Mouse (Mus musculus): Measurements from ENCODE around the gene Ano5. TPM values are rescaled to one million over a fixed set of nuclear protein-coding genes. Genes with fewer than 3 reads are reported as not detected.

The Ano5 gene
- total and polyA plus RNA-seq, 3 experiments, result 0.11 TPM; not detected in 2

DNA sequence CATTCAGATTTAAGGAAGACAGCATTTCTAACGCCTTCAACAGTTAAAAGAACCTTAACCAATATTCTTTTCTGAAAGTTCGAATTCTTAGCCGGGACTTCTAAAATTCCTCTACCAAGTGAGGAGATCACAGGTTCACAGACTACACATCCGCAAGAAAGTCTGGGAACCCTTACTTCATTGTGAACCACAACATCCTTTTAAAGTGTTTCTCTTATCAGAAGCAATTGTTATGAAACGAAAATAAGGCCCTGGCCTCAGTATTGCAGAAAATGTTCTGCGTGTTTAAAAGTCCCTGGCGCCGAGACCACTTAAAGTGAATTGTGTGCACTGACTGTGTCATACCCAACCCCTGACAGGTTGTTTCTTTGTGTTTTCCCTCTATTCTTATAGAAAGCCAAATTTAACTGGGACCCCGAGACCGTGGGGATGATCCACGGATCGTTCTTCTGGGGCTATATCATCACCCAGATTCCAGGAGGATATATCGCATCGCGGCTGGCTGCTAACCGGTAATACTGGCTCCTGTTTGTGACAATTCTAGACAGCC, 115.7 kb downstream of the Ano5 start:
- no peak for DNase-seq (ENCODE audit: low spot score)
- H3K36me3 ChIP-seq (replicated peaks), result no peaks in the 10 kb centered on the region
- TF ChIP-seq TAL1 (conservative IDR thresholded peaks at IDR 0.05; ENCODE audit: low read depth, low read length), result no peak
- TF ChIP-seq GATA1 (IDR thresholded peaks at IDR 0.05; ENCODE audit: borderline replicate concordance, low read length), result no peak
- TF ChIP-seq POLR2AphosphoS5 (IDR thresholded peaks at IDR 0.05; ENCODE audit: insufficient replicate concordance, low read depth, low read length), result no peak
- no peak for TF ChIP-seq CTCF (IDR thresholded peaks at IDR 0.05; ENCODE audit: low read depth, low read length)
- no peak for TF ChIP-seq GATA2 (IDR thresholded peaks at IDR 0.05; ENCODE audit: borderline replicate concordance, low read depth, low read length)
- H3K9me3 ChIP-seq (replicated peaks), result peaks cover 12% of the 10 kb centered on the region
- ATAC-seq (ENCODE audit: extremely low read depth, insufficient number of reproducible peaks, low FRiP score, poor library complexity, severe bottlenecking), result no peak
- H3K27me3 ChIP-seq (ENCODE audit: insufficient read depth, low read length), result peaks cover 8% of the 10 kb centered on the region; the same call in 1 of the 2 replicates
- no peak overlapping the region for H3K4me3 ChIP-seq (ENCODE audit: low read depth, low read length)
- no peaks in the 10 kb centered on the region for H3K4me1 ChIP-seq (ENCODE audit: insufficient read depth, low read depth, low read length)

DNA sequence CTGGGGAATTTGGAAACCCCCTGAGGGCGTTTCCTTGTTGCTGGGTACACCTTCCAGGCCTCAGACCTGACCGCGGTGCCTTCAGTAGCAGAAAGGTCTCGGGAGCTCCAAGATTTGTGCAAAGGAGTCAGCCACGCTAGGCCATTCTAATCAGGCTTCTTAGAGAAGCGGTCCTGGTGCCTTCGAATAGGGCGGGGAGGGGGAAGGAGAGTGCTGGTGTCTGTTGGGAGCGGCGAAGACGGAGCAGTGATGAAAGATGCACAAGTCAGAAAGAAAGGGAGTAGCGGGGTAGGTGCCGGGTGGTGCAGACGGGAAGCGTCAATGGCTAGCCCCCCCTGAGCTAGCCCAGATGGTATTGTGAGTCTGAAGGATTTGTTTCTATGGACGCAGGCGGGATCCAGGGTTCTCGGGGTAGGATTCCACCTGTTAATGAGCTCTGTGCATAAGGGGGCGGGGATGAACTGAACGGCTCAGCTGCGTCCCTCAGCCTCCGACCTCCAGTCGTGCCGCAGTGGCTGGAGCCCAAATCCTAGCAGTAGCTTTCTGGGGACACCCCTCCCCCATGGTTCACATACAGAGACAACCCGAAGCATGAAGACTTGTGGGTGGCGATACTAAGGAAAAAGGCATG, 116.3 kb downstream of the Ano5 start:
- DNase-seq (ENCODE audit: low spot score) (no peak), ATAC-seq (ENCODE audit: extremely low read depth, insufficient number of reproducible peaks, low FRiP score, poor library complexity, severe bottlenecking) (no peak)
- Histone ChIP-seq H3K36me3 (replicated peaks) (no peaks in the 10 kb centered on the region), H3K4me3 (ENCODE audit: low read depth, low read length) (no peak overlapping the region), H3K4me1 (ENCODE audit: insufficient read depth, low read depth, low read length) (no peaks in the 10 kb centered on the region), H3K9me3 (replicated peaks) (peaks cover 7% of the 10 kb centered on the region), H3K27me3 (ENCODE audit: insufficient read depth, low read length) (peaks cover 8% of the 10 kb centered on the region; the same call in 1 of the 2 replicates)
- no peak for TF ChIP-seq POLR2AphosphoS5 (IDR thresholded peaks at IDR 0.05; ENCODE audit: insufficient replicate concordance, low read depth, low read length)
- TF ChIP-seq GATA1 (IDR thresholded peaks at IDR 0.05; ENCODE audit: borderline replicate concordance, low read length), result no peak
- no peak for TF ChIP-seq GATA2 (IDR thresholded peaks at IDR 0.05; ENCODE audit: borderline replicate concordance, low read depth, low read length)
- no peak for TF ChIP-seq TAL1 (conservative IDR thresholded peaks at IDR 0.05; ENCODE audit: low read depth, low read length)
- no peak for TF ChIP-seq CTCF (IDR thresholded peaks at IDR 0.05; ENCODE audit: low read depth, low read length)

DNA sequence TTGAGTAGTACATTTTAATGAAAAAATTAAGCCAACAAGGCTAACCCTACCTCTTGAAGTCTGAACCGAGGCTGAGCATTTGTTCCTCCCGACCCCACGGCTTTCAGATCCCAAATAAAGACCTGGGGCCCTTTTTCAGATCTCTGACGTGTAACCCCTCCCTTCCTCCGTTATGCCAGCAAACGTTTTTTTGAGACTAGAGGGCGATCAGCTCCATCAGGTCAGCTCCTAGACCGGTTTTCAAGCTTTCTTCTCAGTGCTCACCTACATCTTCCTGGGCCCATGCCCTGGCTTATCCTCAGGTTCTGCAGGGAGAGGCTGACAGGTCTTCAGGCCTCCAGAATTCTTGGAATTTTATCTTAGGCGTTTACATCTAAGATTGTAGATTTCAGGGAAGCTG, 116.8 kb downstream of the Ano5 start:
- Histone ChIP-seq H3K27me3 (ENCODE audit: insufficient read depth, low read length) (peaks cover 8% of the 10 kb centered on the region; the same call in 1 of the 2 replicates), H3K9me3 (replicated peaks) (peaks cover 5% of the 10 kb centered on the region), H3K36me3 (replicated peaks) (no peaks in the 10 kb centered on the region), H3K4me3 (ENCODE audit: low read depth, low read length) (no peak overlapping the region), H3K4me1 (ENCODE audit: insufficient read depth, low read depth, low read length) (no peaks in the 10 kb centered on the region)
- ATAC-seq (ENCODE audit: extremely low read depth, insufficient number of reproducible peaks, low FRiP score, poor library complexity, severe bottlenecking) (no peak), DNase-seq (ENCODE audit: low spot score) (no peak)
- TF ChIP-seq GATA2 (IDR thresholded peaks at IDR 0.05; ENCODE audit: borderline replicate concordance, low read depth, low read length), result no peak
- TF ChIP-seq TAL1 (conservative IDR thresholded peaks at IDR 0.05; ENCODE audit: low read depth, low read length), result no peak
- no peak for TF ChIP-seq CTCF (IDR thresholded peaks at IDR 0.05; ENCODE audit: low read depth, low read length)
- no peak for TF ChIP-seq GATA1 (IDR thresholded peaks at IDR 0.05; ENCODE audit: borderline replicate concordance, low read length)
- TF ChIP-seq POLR2AphosphoS5 (IDR thresholded peaks at IDR 0.05; ENCODE audit: insufficient replicate concordance, low read depth, low read length), result no peak

DNA sequence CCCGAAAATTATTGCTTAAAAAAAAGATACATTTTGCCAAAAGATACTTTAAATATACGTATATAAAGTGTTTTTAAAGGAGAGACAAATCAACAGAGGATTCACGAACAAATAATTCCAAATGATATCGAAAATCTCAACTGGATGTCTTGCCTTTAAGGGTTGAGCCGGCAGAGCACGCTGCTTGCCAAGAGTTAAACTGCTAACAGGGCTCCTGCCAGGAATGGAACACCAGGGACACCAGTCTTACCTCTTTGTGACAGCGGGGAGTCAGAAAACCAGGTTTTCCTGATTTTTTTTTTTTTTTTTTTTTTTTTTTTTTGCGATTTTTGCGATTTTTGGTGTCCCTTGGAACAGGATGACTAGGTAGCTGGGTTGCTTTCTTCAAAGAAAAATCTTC, 117.5 kb downstream of the Ano5 start:
- Histone ChIP-seq H3K36me3 (replicated peaks) (no peaks in the 10 kb centered on the region), H3K9me3 (replicated peaks) (peaks cover 5% of the 10 kb centered on the region), H3K4me3 (ENCODE audit: low read depth, low read length) (no peak overlapping the region), H3K4me1 (ENCODE audit: insufficient read depth, low read depth, low read length) (no peaks in the 10 kb centered on the region), H3K27me3 (ENCODE audit: insufficient read depth, low read length) (peaks cover 8% of the 10 kb centered on the region; the same call in 1 of the 2 replicates)
- DNase-seq (ENCODE audit: low spot score) (no peak), ATAC-seq (ENCODE audit: extremely low read depth, insufficient number of reproducible peaks, low FRiP score, poor library complexity, severe bottlenecking) (no peak)
- TF ChIP-seq GATA2 (IDR thresholded peaks at IDR 0.05; ENCODE audit: borderline replicate concordance, low read depth, low read length), result no peak

DNA sequence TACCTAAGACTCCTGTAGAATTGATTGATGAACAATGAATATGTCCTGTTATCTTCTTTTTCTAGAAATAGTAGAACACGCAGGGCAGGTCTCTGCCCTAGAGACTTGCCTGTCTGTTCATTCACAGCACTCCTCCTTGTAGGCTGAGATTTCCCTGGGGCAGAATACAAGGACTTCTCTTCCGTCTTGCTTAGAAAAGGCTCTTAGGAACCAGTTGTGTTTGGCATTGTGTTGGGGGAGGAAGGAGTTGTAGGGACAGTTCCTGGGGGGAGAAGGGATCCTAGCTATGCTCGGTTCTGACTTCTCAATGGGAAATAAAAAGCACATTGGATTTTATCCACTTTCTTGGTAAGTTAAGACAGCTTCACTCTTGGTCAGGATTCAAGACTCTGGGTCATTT, 118.4 kb downstream of the Ano5 start:
- H3K27me3 ChIP-seq (ENCODE audit: insufficient read depth, low read length), result peaks cover 8% of the 10 kb centered on the region; the same call in 1 of the 2 replicates
- DNase-seq (ENCODE audit: low spot score) (no peak), ATAC-seq (ENCODE audit: extremely low read depth, insufficient number of reproducible peaks, low FRiP score, poor library complexity, severe bottlenecking) (no peak)
- H3K4me1 ChIP-seq (ENCODE audit: insufficient read depth, low read depth, low read length), result no peaks in the 10 kb centered on the region
- TF ChIP-seq CTCF (IDR thresholded peaks at IDR 0.05; ENCODE audit: low read depth, low read length) (no peak), GATA2 (IDR thresholded peaks at IDR 0.05; ENCODE audit: borderline replicate concordance, low read depth, low read length) (no peak), GATA1 (IDR thresholded peaks at IDR 0.05; ENCODE audit: borderline replicate concordance, low read length) (no peak), TAL1 (conservative IDR thresholded peaks at IDR 0.05; ENCODE audit: low read depth, low read length) (no peak), POLR2AphosphoS5 (IDR thresholded peaks at IDR 0.05; ENCODE audit: insufficient replicate concordance, low read depth, low read length) (no peak)
- H3K4me3 ChIP-seq (ENCODE audit: low read depth, low read length), result no peak overlapping the region
- H3K36me3 ChIP-seq (replicated peaks), result no peaks in the 10 kb centered on the region
- H3K9me3 ChIP-seq (replicated peaks), result peaks cover 5% of the 10 kb centered on the region

DNA sequence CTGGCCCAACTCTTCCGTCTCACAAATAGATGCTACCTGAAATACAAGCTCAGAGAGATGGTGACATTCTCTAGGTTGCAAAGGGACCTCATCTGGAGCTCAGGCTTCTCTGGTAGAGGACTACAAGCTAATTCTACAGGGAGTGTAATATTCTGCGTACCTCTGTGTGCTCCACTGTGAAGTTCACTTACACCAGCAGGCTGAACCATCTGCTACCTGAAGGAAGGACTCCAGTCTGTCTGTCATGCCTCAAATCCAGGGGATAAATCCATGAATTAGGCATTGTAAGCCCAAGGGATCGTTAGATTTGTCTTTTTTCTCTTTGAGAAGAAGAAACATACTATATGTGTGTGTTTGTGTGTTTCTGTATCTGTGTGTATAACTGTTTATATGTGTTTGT, 120.3 kb downstream of the Ano5 start:
- Histone ChIP-seq H3K9me3 (replicated peaks) (peaks cover 5% of the 10 kb centered on the region), H3K27me3 (ENCODE audit: insufficient read depth, low read length) (peaks cover 4% of the 10 kb centered on the region; the same call in 1 of the 2 replicates), H3K4me3 (ENCODE audit: low read depth, low read length) (no peak overlapping the region), H3K4me1 (ENCODE audit: insufficient read depth, low read depth, low read length) (no peaks in the 10 kb centered on the region), H3K36me3 (replicated peaks) (no peaks in the 10 kb centered on the region)
- ATAC-seq (ENCODE audit: extremely low read depth, insufficient number of reproducible peaks, low FRiP score, poor library complexity, severe bottlenecking) (no peak), DNase-seq (ENCODE audit: low spot score) (no peak)
- TF ChIP-seq TAL1 (conservative IDR thresholded peaks at IDR 0.05; ENCODE audit: low read depth, low read length) (no peak), CTCF (IDR thresholded peaks at IDR 0.05; ENCODE audit: low read depth, low read length) (no peak), POLR2AphosphoS5 (IDR thresholded peaks at IDR 0.05; ENCODE audit: insufficient replicate concordance, low read depth, low read length) (no peak), GATA1 (IDR thresholded peaks at IDR 0.05; ENCODE audit: borderline replicate concordance, low read length) (no peak), GATA2 (IDR thresholded peaks at IDR 0.05; ENCODE audit: borderline replicate concordance, low read depth, low read length) (no peak)
